Mouse (Mus musculus) lung, embryonic 14.5 days (tissue): ENCODE measurements around the gene Bnipl. TPM values are rescaled to one million over a fixed set of nuclear protein-coding genes. Genes with fewer than 3 reads are reported as not detected.

Source experiments
- ATAC-seq: fragments of 200-750 bp; cut with Nextera tagmentation; 2 replicates; pipeline ENCODE4 v1.8.0; 2017; ENCODE audit warnings: mild to moderate bottlenecking, moderate TSS enrichment, moderate library complexity; ENCODE audit not compliant: insufficient read depth
- DNase-seq: peaks from one replicate; pipeline ENCODE4 v3.0.0-alpha.2; 2015
- H3K27ac ChIP-seq: fragments of 300-500 bp; sonication (generic); 2 replicates; pipeline ENCODE4 v1.5.1; 2014; ENCODE audit warnings: low read depth, mild to moderate bottlenecking, moderate library complexity
- H3K27me3 ChIP-seq: fragments of 300-500 bp; sonication (generic); 2 replicates; pipeline ENCODE4 v1.6.1; 2014; ENCODE audit warnings: low read length, control low read depth; ENCODE audit not compliant: insufficient read depth
- H3K36me3 ChIP-seq: fragments of 300-500 bp; sonication (generic); 2 replicates; pipeline ENCODE4 v1.6.1; 2014; ENCODE audit warnings: control low read depth; ENCODE audit not compliant: insufficient read depth
- H3K4me1 ChIP-seq: fragments of 300-500 bp; sonication (generic); 2 replicates; pipeline ENCODE4 v1.6.1; 2014; ENCODE audit warnings: antibody characterized with exemption, control low read depth; ENCODE audit not compliant: insufficient read depth
- H3K4me2 ChIP-seq: fragments of 300-500 bp; sonication (generic); 2 replicates; pipeline ENCODE4 v1.6.1; 2014; ENCODE audit warnings: mild to moderate bottlenecking
- H3K4me3 ChIP-seq: fragments of 300-500 bp; sonication (generic); 2 replicates; pipeline ENCODE4 v1.5.1; 2014; ENCODE audit warnings: low read depth, low read length
- H3K9ac ChIP-seq: fragments of 300-500 bp; sonication (generic); 2 replicates; pipeline ENCODE4 v1.6.1; 2014
- H3K9me3 ChIP-seq: fragments of 300-500 bp; sonication (generic); 2 replicates; pipeline ENCODE4 v1.6.1; 2016; ENCODE audit warnings: low read depth, low read length, control low read depth
- CTCF ChIP-seq: IDR thresholded peaks from 2 replicates; pipeline ENCODE4 v1.5.1; 2016; ENCODE audit warnings: antibody characterized with exemption, low read depth
- WGBS: fragments of 180-500 bp; shearing (Covaris S2); extraction: QIAGEN DNeasy Blood & Tissue Kit; methylation state at CpG from one replicate; pipeline ENCODE4 v1.1.7; 2014; 5-methylcytosine and 5-hydroxymethylcytosine counted together
- polyA plus RNA-seq: library from polyadenylated mRNA; unstranded; fragments of >200 nt; fragmentation: Nextera tagmentation; extraction: Ambion mirVana; gene quantifications from 2 replicates; pipeline ENCODE4 v1.2.1, GENCODE M21; 2014

Gene Bnipl
- polyA plus RNA-seq: 5.0 and 6.1 TPM in 2 replicates

GRCm38 (mm10) chr3:95250783-95251424, at the start of gene Bnipl:
Bnipl (minus strand) TSS chr3:95251193.
- 0 out of 2 replicates have a peak within 1 kb of the TSS, but pooled peaks have one; percentile 18 for H3K9ac ChIP-seq
- TF ChIP-seq CTCF: no peak
- DNase-seq (peak; percentile 53), ATAC-seq (peak; percentile 65)
- H3K4me2 ChIP-seq: peak within 1 kb of the TSS; percentile 35
- H3K27me3 ChIP-seq: no peaks in the 10 kb centered on the region
- H3K27ac ChIP-seq: 0 out of 2 replicates have a peak within 1 kb of the TSS, but pooled peaks have one; percentile 31
- H3K4me3 ChIP-seq: 0 out of 2 replicates have a peak within 1 kb of the TSS, but pooled peaks have one; percentile 1
- H3K4me1 ChIP-seq: no peaks in the 10 kb centered on the region
- H3K9me3 ChIP-seq: no peaks in the 10 kb centered on the region
- 41% methylated on average over 7 of the region's 7 CpGs for WGBS
- peaks cover 24% of the 10 kb centered on the region for H3K36me3 ChIP-seq

- Histone ChIP-seq H3K4me2 (no peak overlapping the region), H3K36me3 (peaks cover 26% of the 10 kb centered on the region), H3K4me1 (no peaks in the 10 kb centered on the region), H3K4me3 (no peak overlapping the region), H3K9ac (no peak overlapping the region), H3K27ac (no peak overlapping the region), H3K27me3 (no peaks in the 10 kb centered on the region), H3K9me3 (no peaks in the 10 kb centered on the region)
- no peak for DNase-seq
- ATAC-seq: no peak
- 64% methylated on average over 7 of the region's 7 CpGs for WGBS
- TF ChIP-seq CTCF: no peak
Observed at GRCm38 (mm10) chr3:95298018-95298417, 47.0 kb upstream of the Bnipl start.

- Histone ChIP-seq H3K27me3 (no peaks in the 10 kb centered on the region), H3K27ac (no peak overlapping the region), H3K9ac (no peak overlapping the region), H3K4me3 (no peak overlapping the region), H3K36me3 (peaks cover 33% of the 10 kb centered on the region), H3K4me2 (no peak overlapping the region), H3K4me1 (no peaks in the 10 kb centered on the region), H3K9me3 (no peaks in the 10 kb centered on the region)
- ATAC-seq: peak; percentile 52
- peak; percentile 75 for TF ChIP-seq CTCF
- 8% methylated on average over 5 of the region's 5 CpGs for WGBS
- peak; percentile 78 for DNase-seq
Observed at GRCm38 (mm10) chr3:95296103-95296469, 45.1 kb upstream of the Bnipl start.

GRCm38 (mm10) chr3:95295321-95296102, 44.5 kb upstream of the Bnipl start:
- no peak for TF ChIP-seq CTCF
- WGBS: 68% methylated on average over 11 of the region's 11 CpGs
- Histone ChIP-seq H3K4me1 (no peaks in the 10 kb centered on the region), H3K9ac (no peak overlapping the region), H3K4me2 (no peak overlapping the region), H3K27me3 (no peaks in the 10 kb centered on the region), H3K27ac (no peak overlapping the region), H3K36me3 (peaks cover 39% of the 10 kb centered on the region), H3K9me3 (no peaks in the 10 kb centered on the region), H3K4me3 (no peak overlapping the region)
- ATAC-seq: peak; percentile 42
- no peak for DNase-seq

- TF ChIP-seq CTCF: no peak
- Histone ChIP-seq H3K4me3 (no peak overlapping the region), H3K36me3 (peaks cover 46% of the 10 kb centered on the region), H3K9ac (no peak overlapping the region), H3K27me3 (no peaks in the 10 kb centered on the region), H3K4me1 (no peaks in the 10 kb centered on the region), H3K9me3 (no peaks in the 10 kb centered on the region), H3K27ac (no peak overlapping the region), H3K4me2 (no peak overlapping the region)
- no peak for DNase-seq
- 87% methylated on average over 5 of the region's 5 CpGs for WGBS
- ATAC-seq: no peak
Observed at GRCm38 (mm10) chr3:95294718-95295117, 43.7 kb upstream of the Bnipl start.

GRCm38 (mm10) chr3:95294316-95294715, 43.3 kb upstream of the Bnipl start:
- Histone ChIP-seq H3K4me3 (no peak overlapping the region), H3K4me1 (no peaks in the 10 kb centered on the region), H3K27me3 (no peaks in the 10 kb centered on the region), H3K9me3 (no peaks in the 10 kb centered on the region), H3K4me2 (no peak overlapping the region), H3K9ac (no peak overlapping the region), H3K36me3 (peaks cover 47% of the 10 kb centered on the region), H3K27ac (no peak overlapping the region)
- ATAC-seq (no peak), DNase-seq (no peak)
- 85% methylated on average over 7 of the region's 7 CpGs for WGBS
- TF ChIP-seq CTCF: no peak

- peaks cover 50% of the 10 kb centered on the region for H3K36me3 ChIP-seq
- no peak for TF ChIP-seq CTCF
- no peak for DNase-seq
Observed at GRCm38 (mm10) chr3:95293537-95293936, 42.5 kb upstream of the Bnipl start.

More at GRCm38 (mm10) chr3:95293537-95293936, 42.5 kb upstream of the Bnipl start:
- no peak overlapping the region for H3K9ac ChIP-seq
- no peak overlapping the region for H3K4me3 ChIP-seq
- H3K9me3 ChIP-seq: no peaks in the 10 kb centered on the region
- H3K4me2 ChIP-seq: no peak overlapping the region
- ATAC-seq: no peak
- 69% methylated on average over 11 of the region's 11 CpGs for WGBS
- H3K4me1 ChIP-seq: no peaks in the 10 kb centered on the region
- no peak overlapping the region for H3K27ac ChIP-seq
- no peaks in the 10 kb centered on the region for H3K27me3 ChIP-seq
